Mouse (Mus musculus) C2C12 (cell line): Measurements from ENCODE around the gene Agps. TPM values are rescaled to one million over a fixed set of nuclear protein-coding genes. Genes with fewer than 3 reads are reported as not detected.
A peak's percentile ranks its signal among the peaks of the same experiment; 100 is the strongest.

ENCODE experiments used
- H3K27me3 ChIP-seq: one replicate; pipeline ENCODE4 v1.6.1; 2011; ENCODE audit not compliant: control insufficient read depth, insufficient read depth, insufficient read length
- H3K36me3 ChIP-seq: one replicate; pipeline ENCODE4 v1.6.1; 2011; ENCODE audit not compliant: control insufficient read depth, insufficient read depth
- H3K4me3 ChIP-seq: one replicate; pipeline ENCODE4 v1.5.1; 2011; ENCODE audit warnings: mild to moderate bottlenecking, control low read depth; ENCODE audit not compliant: poor library complexity, insufficient read depth, severe bottlenecking
- H3K79me2 ChIP-seq: one replicate; pipeline ENCODE4 v1.6.1; 2011; ENCODE audit not compliant: control insufficient read depth, insufficient read depth
- H3K79me3 ChIP-seq: one replicate; pipeline ENCODE4 v1.6.1; 2011; ENCODE audit warnings: low read depth, control low read depth
- H3ac ChIP-seq: one replicate; pipeline ENCODE3; 2011; ENCODE audit warnings: low read depth; ENCODE audit not compliant: control insufficient read depth, insufficient read length
- CEBPB ChIP-seq: IDR thresholded peaks from one replicate; pipeline ENCODE4 v1.6.1; 2011; ENCODE audit warnings: low read depth, mild to moderate bottlenecking, control low read depth, moderate library complexity
- CTCF ChIP-seq: IDR thresholded peaks from one replicate; pipeline ENCODE4 v1.5.1; 2011; ENCODE audit not compliant: control insufficient read depth, insufficient read depth, insufficient read length
- FOSL1 ChIP-seq: IDR thresholded peaks from one replicate; pipeline ENCODE4 v1.8.0; 2011; ENCODE audit warnings: mild to moderate bottlenecking, low read length; ENCODE audit not compliant: poor library complexity, insufficient read depth, severe bottlenecking
- MAX ChIP-seq: IDR thresholded peaks from one replicate; pipeline ENCODE4 v1.6.1; 2011; ENCODE audit warnings: mild to moderate bottlenecking, control low read depth
- MYOD1 ChIP-seq: IDR thresholded peaks from one replicate; pipeline ENCODE4 v1.6.1; 2011; ENCODE audit warnings: low read depth; ENCODE audit not compliant: control insufficient read depth, insufficient read length
- MYOG ChIP-seq: IDR thresholded peaks from one replicate; pipeline ENCODE4 v1.6.1; 2011; ENCODE audit not compliant: control insufficient read depth, insufficient read length; ENCODE audit errors: extremely low read depth
- USF1 ChIP-seq: IDR thresholded peaks from one replicate; pipeline ENCODE4 v1.6.1; 2011; ENCODE audit warnings: low read depth, mild to moderate bottlenecking, control low read depth, moderate library complexity
- polyA plus RNA-seq: library from polyadenylated mRNA; unstranded; fragments of >200 nt; fragmentation: generic; extraction: Trizol; gene quantifications from one replicate; pipeline ENCODE4 v1.2.1, GENCODE M21; 2012; ENCODE audit warnings: missing spikeins

The Agps gene
- polyA plus RNA-seq, 1 experiment = 15.4 TPM

- TF ChIP-seq CTCF (no peak), MYOD1 (no peak), MAX (no peak), CEBPB (no peak)
- H3K4me3 ChIP-seq = no peak overlapping the region
Measured at GRCm38 (mm10) chr2:75869604-75870003, 37.6 kb downstream of the Agps start.

GRCm38 (mm10) chr2:75874008-75874559, 42.1 kb downstream of the Agps start:
- Histone ChIP-seq H3K79me3 (peaks cover 2% of the 10 kb centered on the region), H3K27me3 (no peaks in the 10 kb centered on the region), H3ac (no peak overlapping the region), H3K36me3 (peaks cover 35% of the 10 kb centered on the region), H3K79me2 (no peaks in the 10 kb centered on the region), H3K4me3 (no peak overlapping the region)
- TF ChIP-seq CTCF (no peak), MYOG (no peak)

More at GRCm38 (mm10) chr2:75869604-75870003, 37.6 kb downstream of the Agps start:
- peaks cover 43% of the 10 kb centered on the region for H3K36me3 ChIP-seq
- H3K79me3 ChIP-seq = peaks cover 2% of the 10 kb centered on the region
- no peaks in the 10 kb centered on the region for H3K79me2 ChIP-seq
- no peaks in the 10 kb centered on the region for H3K27me3 ChIP-seq
- no peak overlapping the region for H3ac ChIP-seq

- Histone ChIP-seq H3K36me3 (peaks cover 46% of the 10 kb centered on the region), H3K79me2 (no peaks in the 10 kb centered on the region), H3K79me3 (no peaks in the 10 kb centered on the region), H3K27me3 (no peaks in the 10 kb centered on the region), H3K4me3 (no peak overlapping the region), H3ac (no peak overlapping the region)
- TF ChIP-seq FOSL1 (no peak), MYOD1 (no peak), MAX (no peak)
Measured at GRCm38 (mm10) chr2:75879791-75880190, 47.8 kb downstream of the Agps start.

- no peaks in the 10 kb centered on the region for H3K27me3 ChIP-seq
- no peaks in the 10 kb centered on the region for H3K79me3 ChIP-seq
- H3K36me3 ChIP-seq = peaks cover 60% of the 10 kb centered on the region
- no peaks in the 10 kb centered on the region for H3K79me2 ChIP-seq
- no peak overlapping the region for H3K4me3 ChIP-seq
- TF ChIP-seq CTCF (peak; percentile 52), MAX (no peak), USF1 (no peak)
- H3ac ChIP-seq = no peak overlapping the region
Measured at GRCm38 (mm10) chr2:75883543-75883942, 51.6 kb downstream of the Agps start.

GRCm38 (mm10) chr2:75891981-75892380, 60.0 kb downstream of the Agps start:
- Histone ChIP-seq H3K27me3 (no peaks in the 10 kb centered on the region), H3K4me3 (no peak overlapping the region), H3K79me2 (no peaks in the 10 kb centered on the region), H3ac (no peak overlapping the region), H3K36me3 (peaks cover 48% of the 10 kb centered on the region), H3K79me3 (peaks cover 2% of the 10 kb centered on the region)
- TF ChIP-seq USF1 (no peak), CEBPB (no peak), MAX (no peak), CTCF (no peak), MYOG (no peak), FOSL1 (no peak), MYOD1 (no peak)

- no peak overlapping the region for H3ac ChIP-seq
- no peaks in the 10 kb centered on the region for H3K27me3 ChIP-seq
- H3K79me2 ChIP-seq = peaks cover 5% of the 10 kb centered on the region
- peaks cover 2% of the 10 kb centered on the region for H3K79me3 ChIP-seq
- peaks cover 45% of the 10 kb centered on the region for H3K36me3 ChIP-seq
- no peak for TF ChIP-seq MYOD1
- no peak for TF ChIP-seq MYOG
- TF ChIP-seq USF1 = no peak
- no peak overlapping the region for H3K4me3 ChIP-seq
Measured at GRCm38 (mm10) chr2:75895711-75896110, 63.7 kb downstream of the Agps start.

GRCm38 (mm10) chr2:75900281-75900680, 68.3 kb downstream of the Agps start:
- H3K36me3 ChIP-seq = peaks cover 77% of the 10 kb centered on the region
- H3K79me3 ChIP-seq = peaks cover 2% of the 10 kb centered on the region
- TF ChIP-seq CEBPB = no peak
- no peak for TF ChIP-seq MYOG
- TF ChIP-seq MYOD1 = no peak
- TF ChIP-seq CTCF = no peak
- no peak for TF ChIP-seq FOSL1
- no peak for TF ChIP-seq USF1
- no peak for TF ChIP-seq MAX
- no peak overlapping the region for H3K4me3 ChIP-seq
- no peak overlapping the region for H3ac ChIP-seq
- no peaks in the 10 kb centered on the region for H3K27me3 ChIP-seq
- H3K79me2 ChIP-seq = peaks cover 5% of the 10 kb centered on the region
